Mouse (Mus musculus) heart, adult 2 months (tissue): Measurements from ENCODE around the gene Tfrc. TPM values are rescaled to one million over a fixed set of nuclear protein-coding genes. Genes with fewer than 3 reads are reported as not detected.

Source experiments
- DNase-seq, 2 experiments: peaks; one replicate each; pipeline ENCODE4 v3.0.0; 2021
- H3K27ac ChIP-seq: fragments of 200-600 bp; 2 replicates; pipeline ENCODE4 v1.8.1; 2022
- H3K27me3 ChIP-seq: fragments of 200-500 bp; 2 replicates; pipeline ENCODE4 v1.6.1; 2012; ENCODE audit warnings: mild to moderate bottlenecking, low read length, inconsistent platforms, mixed read lengths; ENCODE audit not compliant: control insufficient read depth, insufficient read depth
- H3K36me3 ChIP-seq: fragments of 200-500 bp; 2 replicates; pipeline ENCODE4 v1.6.1; 2012; ENCODE audit warnings: low read length, inconsistent platforms; ENCODE audit not compliant: control insufficient read depth, insufficient read depth
- H3K4me1 ChIP-seq: fragments of 200-500 bp; 2 replicates; pipeline ENCODE4 v1.6.1; 2011; ENCODE audit warnings: low read length; ENCODE audit not compliant: control insufficient read depth, insufficient read depth
- H3K4me3 ChIP-seq: fragments of 200-600 bp; 2 replicates; pipeline ENCODE4 v1.8.1; 2022
- H3K79me2 ChIP-seq: fragments of 200-500 bp; replicated peaks from 2 replicates; pipeline ENCODE4 v1.6.1; 2012; ENCODE audit warnings: mild to moderate bottlenecking, inconsistent platforms, low read length, moderate library complexity, mixed read lengths; ENCODE audit not compliant: control insufficient read depth, insufficient read depth
- H3K9ac ChIP-seq: fragments of 200-500 bp; 2 replicates; pipeline ENCODE4 v1.6.1; 2012; ENCODE audit warnings: low read depth, mild to moderate bottlenecking, control low read depth, inconsistent platforms, low read length, mixed read lengths
- CTCF ChIP-seq: fragments of 200-600 bp; IDR thresholded peaks from 2 replicates; pipeline ENCODE4 v1.8.1; 2022; ENCODE audit warnings: antibody characterized with exemption, mild to moderate bottlenecking, moderate library complexity
- EP300 ChIP-seq: fragments of 200-500 bp; IDR thresholded peaks from 2 replicates; pipeline ENCODE4 v1.6.1; 2011; ENCODE audit warnings: low read depth, low read length, control low read depth; ENCODE audit not compliant: insufficient read depth
- POLR2A ChIP-seq: fragments of 200-500 bp; IDR thresholded peaks from 2 replicates; pipeline ENCODE4 v1.6.1; 2011; ENCODE audit warnings: mild to moderate bottlenecking, low read depth, low read length, control low read depth; ENCODE audit not compliant: insufficient read depth
- WGBS: fragments of 180-500 bp; shearing (Covaris S2); methylation state at CpG from one replicate; pipeline ENCODE4 v1.1.7; 2018; 5-methylcytosine and 5-hydroxymethylcytosine counted together
- intact Hi-C: fragments of 180-260 bp; cut with DNase I; formaldehyde crosslinking; loops from one replicate; pipeline ENCODE4 v1.15.1; 2025
- polyA plus RNA-seq: library from polyadenylated mRNA; depleted of rRNA; stranded (reverse); fragments of >200 nt; gene quantifications from 2 replicates; pipeline ENCODE4 v1.2.3, GENCODE M21; 2012
- total RNA-seq, 2 experiments: library from RNA; stranded (reverse); gene quantifications; 2 replicates each; pipeline ENCODE4 v1.2.3; 2021

Gene Tfrc
- total and polyA plus RNA-seq, 3 experiments = 27.8 to 85.7 (median 51.3) TPM

DNA sequence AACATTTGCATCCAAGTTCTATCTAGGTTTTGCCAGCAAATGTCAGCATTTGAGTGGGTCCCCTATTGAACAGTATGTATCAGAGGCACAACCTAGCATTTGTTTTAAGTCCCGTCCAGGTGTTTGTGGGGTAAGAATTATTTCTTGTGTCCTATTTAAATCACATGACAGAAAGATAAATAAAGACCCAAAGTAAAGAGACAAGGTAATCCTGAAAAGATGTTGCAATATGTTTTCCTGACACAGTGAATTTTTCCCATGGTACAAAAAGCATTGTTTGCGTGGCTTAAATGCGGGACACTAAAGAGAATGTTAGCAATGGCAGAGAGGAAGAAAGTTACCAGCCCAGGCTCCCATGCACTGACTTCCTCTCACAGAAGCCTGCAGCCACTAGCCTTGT lies 38.7 kb upstream of the Tfrc start:
- Histone ChIP-seq H3K4me1 (no peaks in the 10 kb centered on the region), H3K27me3 (no peaks in the 10 kb centered on the region), H3K36me3 (no peaks in the 10 kb centered on the region), H3K79me2 (no peaks in the 10 kb centered on the region), H3K9ac (no peak overlapping the region), H3K4me3 (no peak overlapping the region), H3K27ac (no peak overlapping the region)
- intact Hi-C loops = no loop called here
- DNase-seq = no peak
- TF ChIP-seq CTCF (no peak), POLR2A (no peak), EP300 (no peak)
- WGBS = 80% methylated on average over 3 of the region's 3 CpGs

DNA sequence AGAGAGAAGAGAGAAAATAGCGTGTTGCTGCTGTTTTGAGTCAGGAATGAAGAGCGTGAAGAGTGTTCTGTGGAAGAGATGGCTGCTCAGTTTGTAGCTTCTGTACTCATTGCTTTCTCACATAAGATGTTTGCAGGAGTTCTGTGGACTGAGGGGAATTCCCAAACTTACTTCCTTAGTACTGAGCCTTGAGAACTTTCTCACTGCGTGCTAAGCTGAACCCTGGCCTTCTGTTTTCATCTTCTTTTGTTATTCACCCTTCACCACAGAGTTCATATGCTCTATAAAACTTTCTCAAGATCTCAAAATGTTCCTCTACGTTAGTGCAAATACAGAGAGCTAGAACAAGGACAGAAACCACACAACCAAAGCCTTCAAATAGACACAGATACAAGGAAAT lies 36.2 kb upstream of the Tfrc start:
- intact Hi-C loops = no loop called here
- no peak for TF ChIP-seq POLR2A
- no peak for TF ChIP-seq EP300
- no peak for TF ChIP-seq CTCF
- Histone ChIP-seq H3K4me3 (no peak overlapping the region), H3K27ac (no peak overlapping the region), H3K4me1 (no peaks in the 10 kb centered on the region), H3K27me3 (no peaks in the 10 kb centered on the region), H3K79me2 (no peaks in the 10 kb centered on the region), H3K9ac (no peak overlapping the region), H3K36me3 (no peaks in the 10 kb centered on the region)
- no peak for DNase-seq
- 79% methylated on average over 4 of the region's 4 CpGs for WGBS

DNA sequence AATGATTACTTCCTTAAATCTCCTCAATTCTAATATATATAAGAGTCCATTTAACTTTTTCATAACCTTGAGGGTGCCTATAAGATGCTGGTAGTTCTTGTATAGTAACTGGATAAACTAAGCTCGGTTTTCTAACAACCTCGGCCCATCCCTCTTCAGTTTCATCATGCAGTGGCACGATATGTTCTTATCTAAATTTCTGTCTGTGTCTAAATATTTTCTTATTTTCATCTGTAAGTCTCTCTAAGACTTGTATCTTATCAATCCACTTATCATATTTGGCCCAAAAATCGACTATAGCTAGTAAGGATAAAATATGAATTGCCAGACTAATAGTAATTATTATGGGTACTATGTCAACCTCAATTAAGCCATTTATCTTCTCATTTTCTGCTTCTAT lies 22.2 kb upstream of the Tfrc start:
- Histone ChIP-seq H3K4me1 (no peaks in the 10 kb centered on the region), H3K4me3 (no peak overlapping the region), H3K79me2 (no peaks in the 10 kb centered on the region), H3K27me3 (no peaks in the 10 kb centered on the region), H3K36me3 (no peaks in the 10 kb centered on the region), H3K9ac (no peak overlapping the region), H3K27ac (no peak overlapping the region)
- no peak for DNase-seq
- WGBS = 75% methylated on average over 4 of the region's 4 CpGs
- no peak for TF ChIP-seq CTCF
- no peak for TF ChIP-seq POLR2A
- no peak for TF ChIP-seq EP300
- intact Hi-C loops = no loop called here

DNA sequence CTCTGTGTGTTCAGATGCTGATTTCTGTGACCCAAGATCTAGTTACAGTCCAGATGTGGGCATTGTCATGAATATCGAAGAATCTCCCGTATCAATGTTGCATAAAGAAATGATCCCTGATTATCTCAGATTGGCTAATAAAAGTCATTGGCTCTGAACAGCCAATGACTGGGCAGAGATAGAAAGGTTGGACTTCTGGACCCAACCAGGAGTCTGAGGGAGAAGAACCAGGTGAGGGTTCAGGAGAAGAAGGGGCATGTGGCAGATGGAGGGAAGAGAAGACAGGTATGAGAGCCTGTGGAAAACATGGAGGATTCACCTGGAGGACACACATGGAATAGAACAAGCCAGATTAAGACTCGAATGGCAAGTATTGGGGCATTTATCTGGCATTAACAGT lies 20.2 kb upstream of the Tfrc start:
- no peaks in the 10 kb centered on the region for H3K79me2 ChIP-seq
- H3K4me1 ChIP-seq = no peaks in the 10 kb centered on the region
- no peaks in the 10 kb centered on the region for H3K36me3 ChIP-seq
- DNase-seq = no peak
- H3K9ac ChIP-seq = no peak overlapping the region
- no peak overlapping the region for H3K4me3 ChIP-seq
- no peak overlapping the region for H3K27ac ChIP-seq
- H3K27me3 ChIP-seq = no peaks in the 10 kb centered on the region
- WGBS = 80% methylated on average over 3 of the region's 3 CpGs
- TF ChIP-seq POLR2A (no peak), CTCF (no peak), EP300 (no peak)
- intact Hi-C loops = no loop called here

DNA sequence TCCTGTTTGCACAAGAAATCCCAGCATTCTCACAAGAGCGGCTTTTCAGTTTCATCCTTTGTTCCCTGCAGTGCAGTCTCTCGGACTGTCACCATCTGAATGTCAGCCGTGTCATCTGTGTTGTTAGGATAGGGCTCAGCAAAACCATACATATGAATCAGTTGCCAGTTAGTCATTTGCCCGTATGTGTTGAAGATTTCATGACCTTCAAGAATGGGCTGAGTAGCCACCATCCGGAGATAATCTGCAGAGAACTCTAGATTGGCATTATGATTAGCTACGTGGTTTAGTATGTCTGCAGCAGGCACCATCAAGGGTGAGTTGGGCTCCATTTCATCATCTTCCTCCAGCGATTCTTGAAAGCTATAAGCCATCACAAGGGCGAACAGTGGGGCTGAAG lies 17.2 kb upstream of the Tfrc start:
- intact Hi-C loops = no loop called here

DNA sequence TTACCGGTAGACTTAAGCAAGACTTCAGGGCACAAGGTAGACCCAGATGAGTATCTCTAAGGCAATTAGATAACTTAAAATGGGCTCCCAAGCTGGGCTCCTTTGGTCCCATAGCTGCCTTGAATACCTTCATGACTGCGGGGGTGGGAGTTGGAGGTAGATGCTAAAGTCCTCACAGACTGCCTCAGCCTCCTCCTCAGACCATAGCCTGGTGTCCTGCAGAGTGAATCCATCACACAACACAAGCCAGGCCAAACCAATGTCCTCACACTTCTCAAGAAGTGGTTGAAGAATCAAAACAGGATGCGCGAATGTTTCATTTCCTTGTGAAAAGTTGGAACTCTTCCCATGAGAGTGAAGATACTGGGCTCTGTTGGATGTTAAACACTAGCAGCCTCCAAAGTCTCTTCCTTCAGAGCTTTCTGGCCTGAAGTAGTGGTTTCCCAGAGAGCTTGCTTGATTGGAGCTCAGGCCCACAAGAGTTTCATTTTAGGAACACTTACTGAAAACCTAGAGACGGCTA lies 15.4 kb upstream of the Tfrc start:
- H3K27ac ChIP-seq = no peak overlapping the region
- intact Hi-C loops = no loop called here

More for the DNA sequence above, 17.2 kb upstream of the Tfrc start:
- no peaks in the 10 kb centered on the region for H3K4me1 ChIP-seq
- no peaks in the 10 kb centered on the region for H3K79me2 ChIP-seq
- WGBS = 89% methylated on average over 8 of the region's 8 CpGs
- no peaks in the 10 kb centered on the region for H3K27me3 ChIP-seq
- H3K27ac ChIP-seq = no peak overlapping the region
- no peak overlapping the region for H3K4me3 ChIP-seq
- H3K9ac ChIP-seq = no peak overlapping the region
- no peaks in the 10 kb centered on the region for H3K36me3 ChIP-seq
- TF ChIP-seq POLR2A = no peak
- no peak for TF ChIP-seq CTCF
- no peak for TF ChIP-seq EP300
- DNase-seq = no peak

More for the DNA sequence above, 15.4 kb upstream of the Tfrc start:
- Histone ChIP-seq H3K27me3 (no peaks in the 10 kb centered on the region), H3K4me1 (peaks cover 2% of the 10 kb centered on the region; the same call in 1 of the 2 replicates), H3K79me2 (no peaks in the 10 kb centered on the region), H3K36me3 (no peaks in the 10 kb centered on the region), H3K9ac (no peak overlapping the region), H3K4me3 (no peak overlapping the region)
- no peak for TF ChIP-seq CTCF
- no peak for TF ChIP-seq EP300
- TF ChIP-seq POLR2A = no peak
- WGBS = 57% methylated on average over 5 of the region's 5 CpGs
- DNase-seq = no peak
